Mouse (Mus musculus) bone marrow, adult 2 months (tissue): Measurements from ENCODE around the gene Wasl.

Source experiments
- CTCF ChIP-seq: fragments of 200-500 bp; IDR thresholded peaks from 2 replicates; pipeline ENCODE4 v1.5.1; 2011; ENCODE audit warnings: low read length, control low read depth; ENCODE audit not compliant: control insufficient read depth, insufficient read depth
- POLR2A ChIP-seq: fragments of 200-500 bp; IDR thresholded peaks from 2 replicates; pipeline ENCODE4 v1.6.1; 2011; ENCODE audit warnings: low read depth, mild to moderate bottlenecking, control low read depth, low read length, borderline replicate concordance; ENCODE audit not compliant: control insufficient read depth

DNA sequence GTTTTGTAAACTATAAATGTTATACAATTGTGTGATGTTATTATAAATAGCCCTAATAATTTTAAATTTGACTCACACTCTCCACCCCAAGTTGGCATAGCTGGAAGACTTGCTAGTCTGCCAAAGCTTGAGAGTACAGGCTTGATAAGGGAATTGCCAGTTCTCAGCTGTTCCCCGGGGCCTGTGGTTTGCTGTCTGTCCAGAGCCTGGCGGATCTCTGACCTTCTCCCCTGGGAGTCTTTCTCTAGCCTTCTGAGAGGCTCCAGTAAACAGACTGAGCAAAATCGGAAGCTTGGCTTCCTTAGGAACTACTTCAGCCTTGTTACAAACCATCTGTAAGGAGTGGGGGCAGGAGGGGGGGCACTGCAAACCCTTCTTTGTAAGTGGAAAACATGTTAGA, 77.9 kb downstream of the Wasl start:
- TF ChIP-seq POLR2A (no peak), CTCF (no peak)
